Mouse (Mus musculus): ENCODE measurements around the gene Olfr1394.
"Not testable (repeated sequence)": the region's sequence is repeated elsewhere in the genome, so short reads cannot be mapped to it uniquely, and the experiment has no call there.

The Olfr1394 gene

DNA sequence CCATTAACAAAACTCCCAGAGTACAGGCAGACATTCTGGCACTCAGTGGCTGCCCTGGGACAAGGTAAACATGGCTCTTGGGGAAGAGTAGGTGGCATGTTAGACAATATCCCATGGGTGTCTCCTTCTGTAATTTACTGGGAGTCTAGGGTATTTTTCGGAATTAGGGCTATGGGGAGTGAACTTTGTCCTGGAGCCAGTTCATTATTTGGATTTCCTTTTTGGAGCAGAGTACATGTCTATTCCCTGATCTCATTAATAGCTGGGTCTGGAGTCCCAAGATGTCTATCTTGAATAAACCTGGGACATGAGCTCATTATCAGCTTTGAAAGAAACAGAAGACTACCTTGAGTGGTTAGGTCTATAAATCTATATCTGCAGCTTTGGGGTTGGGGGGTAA is at the start of gene Olfr1394:
TSS of gene Olfr1394 (plus strand) at position 301 of the 400 bp plus-strand sequence.
- no peak for DNase-seq (ENCODE audit: low spot score in 2 of 2)

DNA sequence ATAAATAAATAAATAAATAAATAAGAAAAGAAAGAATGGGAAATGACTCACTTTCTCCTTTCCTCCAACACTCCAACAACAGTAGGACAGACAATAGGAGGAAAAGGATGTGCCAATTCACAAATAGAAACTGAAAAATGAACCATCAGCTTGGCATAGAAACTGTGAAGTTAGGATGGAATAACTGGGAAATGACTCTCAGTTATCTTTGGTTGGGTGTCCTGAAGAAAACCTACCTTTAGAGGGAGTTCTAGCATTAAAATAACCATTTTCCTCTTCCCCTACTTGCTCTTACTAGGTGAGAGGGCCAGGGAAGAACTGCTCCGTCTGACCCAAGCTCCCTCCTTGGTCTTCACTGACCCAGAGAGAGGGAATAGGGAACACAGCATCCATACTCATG is 48.4 kb upstream of the Olfr1394 start:
- DNase-seq (ENCODE audit: low spot score in 2 of 2): no peak

DNA sequence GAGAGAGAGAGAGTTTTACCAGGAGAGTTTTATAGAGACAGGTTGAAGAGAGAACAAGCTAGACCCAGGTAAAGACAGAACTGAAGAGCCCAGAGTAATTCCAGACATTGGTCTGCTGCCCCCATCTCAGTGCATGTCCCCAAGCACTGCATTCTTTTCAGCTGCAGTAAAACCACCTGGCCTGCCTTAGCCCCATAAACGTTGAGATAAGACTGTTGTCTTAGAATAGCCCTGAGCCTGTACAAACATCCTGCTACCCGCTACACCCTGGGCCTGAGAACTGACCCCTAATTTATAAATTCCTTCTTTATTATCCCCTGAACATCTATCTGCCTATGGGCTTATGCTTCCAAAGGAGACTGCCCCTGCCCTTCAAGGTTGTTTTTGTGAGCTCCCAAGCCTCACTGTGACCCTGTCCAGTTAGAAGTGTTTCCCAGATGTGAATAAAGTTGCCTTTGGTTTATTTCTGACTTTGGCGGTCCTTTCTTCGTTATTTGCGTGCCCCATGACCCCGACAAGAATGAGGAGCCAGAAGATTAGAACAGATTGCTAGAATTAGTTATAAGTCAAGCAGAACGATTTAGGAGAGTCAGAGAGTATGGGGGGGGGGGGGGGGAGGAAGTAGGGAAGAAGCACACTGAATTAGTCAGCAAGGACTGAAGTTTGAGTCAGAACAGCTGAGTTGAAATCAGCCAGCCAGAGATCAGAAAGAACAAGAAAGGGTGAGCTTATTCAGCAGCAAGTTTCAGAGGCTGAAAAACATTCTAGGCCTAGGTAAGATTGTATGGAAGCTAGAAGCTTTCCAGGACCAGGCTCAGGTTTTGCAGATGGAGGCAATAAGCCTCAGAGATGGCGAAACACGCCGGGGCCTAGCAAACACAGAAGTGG is 46.3 kb upstream of the Olfr1394 start:
- DNase-seq (ENCODE audit: low spot score in 2 of 2): no peak

- no peak for DNase-seq (ENCODE audit: low spot score in 2 of 2)
Observed at GRCm38 (mm10) chr11:49108833-49109232, 45.3 kb upstream of the Olfr1394 start.

DNA sequence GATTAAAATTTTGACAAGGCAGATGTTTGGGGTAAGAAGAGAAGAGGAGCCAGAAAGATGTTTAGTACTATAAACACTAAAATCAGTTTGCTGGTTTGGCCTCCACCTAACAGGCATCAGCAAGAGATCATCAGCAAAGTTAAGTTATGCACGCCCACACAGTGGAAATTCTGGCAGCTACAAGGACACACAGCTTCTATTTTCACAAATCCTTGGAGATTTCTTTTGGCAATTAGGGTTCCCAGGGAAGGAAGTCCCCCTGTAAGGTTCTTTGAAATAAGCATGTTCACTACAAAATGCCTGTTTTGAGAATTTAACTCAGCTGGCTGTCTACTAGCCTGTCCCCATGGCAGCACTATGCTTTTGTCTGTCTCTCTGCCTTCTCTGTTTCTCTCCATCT is 43.2 kb upstream of the Olfr1394 start:
- no peak for DNase-seq (ENCODE audit: low spot score in 2 of 2)

DNA sequence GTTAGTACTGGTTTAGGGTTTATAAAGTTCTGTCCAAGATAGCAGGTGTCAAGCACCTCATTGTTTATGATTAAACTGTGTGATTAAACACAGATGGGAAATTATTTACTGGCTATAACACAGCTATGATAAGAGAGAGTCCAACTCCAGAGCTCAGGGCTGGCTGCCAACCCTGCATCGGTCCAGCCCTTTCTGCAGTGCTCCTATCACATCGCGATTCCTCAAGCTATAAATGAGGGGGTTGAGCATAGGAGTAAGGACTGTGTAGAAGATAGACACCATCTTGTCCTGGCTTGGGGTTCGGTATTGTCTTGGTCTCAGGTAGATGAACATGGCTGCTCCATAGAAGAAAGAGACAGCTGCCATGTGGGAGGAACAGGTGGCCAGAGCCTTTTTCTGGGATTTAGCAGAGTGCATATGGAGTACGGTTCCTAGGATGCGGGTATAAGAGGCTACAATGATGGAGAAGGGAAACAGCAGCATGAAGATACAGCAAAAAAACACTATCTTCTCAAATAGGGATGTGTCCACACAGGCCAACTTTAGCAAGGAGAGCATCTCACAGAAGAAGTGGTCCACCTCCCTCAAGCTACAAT is 41.5 kb upstream of the Olfr1394 start:
- no peak for DNase-seq (ENCODE audit: low spot score in 2 of 2)

DNA sequence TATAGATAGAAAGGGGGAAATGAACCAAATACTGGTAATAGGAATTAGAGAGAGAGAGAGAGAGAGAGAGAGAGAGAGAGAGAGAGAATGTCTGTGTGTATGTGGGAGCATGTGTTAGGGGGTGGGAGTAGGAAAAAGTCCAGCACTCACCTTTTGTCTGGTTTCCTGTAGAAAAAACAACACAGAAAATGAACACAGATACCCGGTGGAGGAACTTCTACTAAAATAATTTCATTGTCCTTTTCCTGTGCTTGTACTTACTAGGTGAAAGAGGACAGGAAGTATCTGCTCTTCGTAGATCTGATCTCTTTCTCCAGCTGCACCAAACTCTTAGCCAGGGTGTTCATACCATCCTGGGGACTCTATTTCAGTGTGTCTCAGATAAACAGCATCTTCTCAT is 40.0 kb upstream of the Olfr1394 start:
- no peak for DNase-seq (ENCODE audit: low spot score in 2 of 2)

- DNase-seq (ENCODE audit: low spot score in 2 of 2): no peak
Observed at GRCm38 (mm10) chr11:49114774-49115173, 39.4 kb upstream of the Olfr1394 start, which contains the start of gene Olfr1396. Gene Olfr1396, minus strand, starts transcription at chr11:49114874.

DNA sequence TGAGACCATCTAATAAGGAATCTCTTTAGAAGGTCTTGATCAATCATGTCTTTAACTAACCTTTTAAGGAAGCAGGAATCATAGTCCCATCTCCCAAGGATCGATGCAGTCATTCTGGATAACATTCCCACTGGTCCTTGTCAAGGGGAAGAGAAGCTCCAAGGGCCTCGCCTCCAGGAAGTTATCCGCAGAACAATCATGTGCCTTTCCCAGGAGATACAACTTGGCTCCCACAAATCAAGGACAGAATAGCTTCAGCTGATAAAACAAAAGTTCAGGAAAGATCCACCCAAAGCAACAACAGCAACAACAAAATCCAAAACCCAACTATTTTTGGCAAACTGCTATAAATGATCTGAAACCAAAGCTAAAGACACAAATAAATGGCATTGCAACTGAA is 34.5 kb upstream of the Olfr1394 start:
- DNase-seq (ENCODE audit: low spot score in 2 of 2): no peak

DNA sequence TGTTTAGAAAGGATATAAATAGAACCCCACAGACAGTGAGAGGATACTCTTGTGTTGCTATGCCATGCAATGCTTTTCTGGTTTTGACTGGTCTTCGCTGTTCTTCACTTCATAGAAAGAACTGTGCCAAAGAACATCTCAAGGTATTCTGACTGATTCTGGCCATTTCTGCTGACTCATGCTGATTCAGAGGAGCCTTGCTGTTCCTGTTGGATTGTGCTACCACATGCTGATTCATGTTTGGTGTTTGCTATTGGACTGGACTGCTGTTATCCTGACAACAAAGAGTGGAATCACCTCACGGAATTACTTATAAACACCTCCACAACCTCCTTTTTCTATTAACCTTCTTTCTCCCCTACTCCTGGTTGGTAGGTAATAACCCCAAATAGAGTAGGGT is 30.0 kb upstream of the Olfr1394 start:
- DNase-seq (ENCODE audit: low spot score in 2 of 2): no peak

GRCm38 (mm10) chr11:49141974-49142373 is 12.2 kb upstream of the Olfr1394 start, which contains the start of gene Olfr1395:
Gene Olfr1395, plus strand, starts transcription at chr11:49142274.
- no peak for DNase-seq (ENCODE audit: low spot score in 2 of 2)

- DNase-seq (ENCODE audit: low spot score in 2 of 2): no peak
Observed at GRCm38 (mm10) chr11:49156821-49157814, 2.9 kb downstream of the Olfr1394 start.

DNA sequence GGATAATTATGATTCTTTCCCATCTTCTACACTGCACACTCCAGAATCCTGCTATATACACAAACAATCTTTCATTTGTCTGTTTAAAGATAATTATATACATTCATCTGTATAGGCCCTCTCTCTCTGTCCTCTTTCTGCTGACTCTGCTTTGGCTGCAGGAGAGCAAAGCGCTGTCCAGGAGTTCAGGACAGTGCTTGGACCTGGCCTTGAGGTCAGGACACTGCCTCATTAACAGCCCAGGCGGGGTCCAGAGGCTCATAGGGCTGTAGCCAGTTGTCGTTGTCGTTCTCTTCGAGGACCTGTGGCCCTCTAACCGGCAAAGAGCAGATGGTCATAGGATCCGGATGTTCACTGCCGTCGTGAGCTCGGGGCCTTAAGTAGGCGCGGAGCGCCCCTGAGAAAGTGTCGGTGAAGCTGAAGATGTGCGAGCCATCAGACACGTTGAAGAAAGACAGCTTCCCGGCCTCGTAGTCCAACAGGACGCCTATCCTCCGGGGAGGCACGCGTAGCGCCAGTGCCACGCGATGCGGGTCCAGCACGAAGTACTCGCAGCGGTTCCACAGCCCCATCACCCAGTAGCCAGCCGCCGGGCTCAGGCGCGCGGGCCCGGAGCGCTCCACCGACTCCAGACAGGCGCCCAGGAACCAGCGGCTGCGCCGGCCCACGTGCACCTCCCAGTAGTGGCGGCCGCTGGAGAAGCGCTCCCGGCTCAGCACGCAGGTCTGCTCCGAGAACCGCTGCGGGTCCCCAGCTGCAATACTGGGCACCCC is 14.8 kb downstream of the Olfr1394 start:
- no peak for DNase-seq (ENCODE audit: low spot score in 2 of 2)

GRCm38 (mm10) chr11:49170576-49170975 is 16.4 kb downstream of the Olfr1394 start:
- DNase-seq (ENCODE audit: low spot score in 2 of 2): no peak

DNA sequence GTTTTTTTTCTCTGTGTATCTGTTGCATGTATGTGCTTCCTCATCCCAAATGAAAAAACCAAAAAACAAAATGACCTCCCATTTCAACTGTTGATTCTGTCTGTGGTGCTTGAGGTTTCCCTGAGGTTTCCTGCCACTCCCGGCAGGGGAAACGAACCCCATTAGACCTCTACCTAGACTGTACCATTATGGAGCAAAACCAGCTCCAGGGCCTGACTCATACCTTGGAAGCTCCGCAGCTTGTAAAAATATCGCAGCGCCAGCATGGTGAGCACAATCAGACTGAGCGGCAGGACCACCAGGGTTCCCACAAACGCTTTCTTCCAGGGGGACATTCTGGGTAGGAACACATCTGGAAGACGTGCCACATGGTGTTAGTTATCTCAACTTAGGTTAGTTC is 21.2 kb downstream of the Olfr1394 start:
- DNase-seq (ENCODE audit: low spot score in 2 of 2): no peak

GRCm38 (mm10) chr11:49176047-49176779 is 22.0 kb downstream of the Olfr1394 start:
- DNase-seq (ENCODE audit: low spot score in 2 of 2): not testable (repeated sequence)

DNA sequence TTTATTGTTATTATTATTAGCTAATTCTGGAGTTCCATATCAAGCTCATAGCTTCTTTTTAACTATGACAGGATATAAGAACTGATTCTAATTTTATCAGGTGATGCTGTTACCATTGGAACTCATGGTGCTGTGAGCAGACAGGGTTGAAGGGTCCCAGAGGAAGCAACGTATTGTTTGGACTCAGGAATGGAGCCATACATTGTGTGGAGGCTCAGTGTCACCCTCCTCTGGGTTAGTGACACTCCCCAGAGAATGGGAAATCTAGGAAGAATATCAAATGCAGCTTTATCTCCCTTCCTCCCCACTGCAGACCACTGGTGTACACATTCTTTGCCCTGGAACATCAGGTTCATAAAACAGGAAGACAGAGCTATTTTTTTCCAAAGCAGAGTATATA is 29.0 kb downstream of the Olfr1394 start:
- DNase-seq (ENCODE audit: low spot score in 2 of 2): no peak

- DNase-seq (ENCODE audit: low spot score in 2 of 2): no peak
Observed at GRCm38 (mm10) chr11:49186452-49186851, 32.3 kb downstream of the Olfr1394 start.

- no peak for DNase-seq (ENCODE audit: low spot score in 2 of 2)
Observed at GRCm38 (mm10) chr11:49186955-49187488, 32.8 kb downstream of the Olfr1394 start, which contains the start of gene Btnl9. Gene Btnl9, minus strand, starts transcription at chr11:49187159.

- no peak for DNase-seq (ENCODE audit: low spot score in 2 of 2)
Observed at GRCm38 (mm10) chr11:49187701-49188100, 33.5 kb downstream of the Olfr1394 start.

All from spleen, postnatal 4 days (tissue).